Mouse (Mus musculus): ENCODE data around the gene Ptges3.
A peak's percentile ranks its signal among the peaks of the same experiment; 100 is the strongest.
"Not testable (repeated sequence)": the region's sequence is repeated elsewhere in the genome, so short reads cannot be mapped to it uniquely, and the experiment has no call there.

Gene Ptges3

DNA sequence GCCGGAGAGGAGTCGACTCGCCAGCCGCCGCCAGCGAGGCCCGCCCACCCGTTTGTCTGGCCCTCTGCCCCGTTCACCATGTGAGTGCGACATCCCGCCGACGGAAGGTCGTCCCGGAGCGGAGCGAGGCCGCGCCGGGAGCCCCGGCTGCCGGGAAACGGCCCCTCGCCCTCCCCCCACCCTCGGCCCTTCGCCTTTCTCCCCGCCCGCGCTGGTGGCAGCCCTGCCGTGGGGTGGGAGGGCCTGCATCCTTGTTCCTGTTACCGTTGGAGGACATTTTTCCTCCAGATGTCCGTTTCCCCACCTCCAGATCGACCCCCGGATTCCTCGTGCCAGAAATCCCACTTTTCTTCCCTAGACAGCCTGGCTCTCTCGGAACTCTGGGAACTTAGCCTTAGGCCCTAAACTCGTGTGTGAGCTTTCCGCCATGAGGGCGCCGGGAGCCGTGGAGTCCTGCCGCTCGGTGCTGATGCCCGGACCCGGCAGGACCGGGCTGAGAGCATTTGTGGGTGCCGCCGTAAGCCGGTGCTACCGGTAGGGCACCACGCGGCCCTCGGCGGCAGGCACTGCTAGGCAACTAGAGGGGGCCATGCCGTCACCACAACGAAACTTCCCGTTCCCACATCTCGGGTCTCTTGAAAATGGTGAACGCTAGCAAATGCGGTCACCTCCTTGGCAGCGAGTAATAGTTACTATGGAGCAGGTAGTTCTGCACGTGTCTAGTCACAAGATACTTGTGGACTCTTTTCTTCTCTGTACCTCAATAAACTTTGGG is 640 bp downstream of the Ptges3 start:
- peak; percentile 62 for DNase-seq

DNA sequence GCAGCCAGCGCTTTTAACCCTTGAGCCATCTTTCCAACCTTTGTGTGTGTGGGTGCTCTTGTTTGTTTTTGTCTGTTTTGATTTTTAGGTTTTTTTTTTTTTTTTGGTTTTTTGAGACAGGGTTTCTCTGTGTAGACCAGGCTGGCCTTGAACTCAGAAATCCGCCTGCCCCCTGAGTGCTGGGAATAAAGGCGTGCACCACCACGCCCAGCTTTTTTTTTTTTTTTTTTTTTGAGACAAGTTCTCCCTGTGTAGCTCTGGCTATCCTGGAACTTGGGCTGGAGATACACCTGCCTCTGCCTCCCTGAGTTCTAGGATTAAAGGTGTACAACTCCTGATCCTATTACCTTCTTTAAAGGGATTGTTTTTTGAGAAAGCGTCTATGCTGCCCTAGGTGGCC is 2.4 kb downstream of the Ptges3 start:
- no peak for DNase-seq

DNA sequence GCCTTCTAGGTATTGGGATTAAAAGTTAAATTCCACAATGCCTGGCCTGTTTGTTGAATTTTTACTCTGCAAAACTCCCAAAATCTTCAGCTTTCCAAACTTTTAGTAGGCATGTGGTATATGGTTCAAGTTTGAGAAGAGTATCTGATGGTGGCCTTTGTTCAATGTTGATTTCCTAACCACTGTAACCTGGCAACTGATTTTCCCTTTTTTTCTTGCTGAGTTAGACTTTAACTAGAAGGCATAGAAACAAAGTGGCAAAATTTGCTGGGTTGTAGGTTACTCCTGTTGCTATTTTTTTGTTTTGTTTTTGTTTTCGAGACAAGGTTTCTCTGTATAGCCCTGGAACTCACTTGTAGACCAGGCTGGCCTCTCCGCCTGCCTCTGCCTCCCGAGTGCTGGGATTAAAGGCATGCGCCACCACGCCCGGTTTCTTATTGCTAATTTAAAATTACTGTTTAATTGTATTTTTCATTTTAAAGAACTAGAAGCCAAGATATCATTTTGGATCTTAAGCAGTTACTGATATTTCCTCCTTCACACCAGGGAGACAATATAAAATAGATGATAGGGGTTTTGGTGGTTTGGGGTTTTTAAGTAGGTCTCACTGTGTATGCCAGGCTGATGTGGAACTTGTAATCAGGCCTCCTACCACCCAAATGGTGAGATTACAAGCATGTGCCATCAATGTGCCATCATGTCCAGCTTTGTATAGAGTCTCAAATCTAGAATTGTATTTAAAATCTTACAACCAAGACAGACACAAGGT is 3.7 kb downstream of the Ptges3 start:
- no peak for DNase-seq

DNA sequence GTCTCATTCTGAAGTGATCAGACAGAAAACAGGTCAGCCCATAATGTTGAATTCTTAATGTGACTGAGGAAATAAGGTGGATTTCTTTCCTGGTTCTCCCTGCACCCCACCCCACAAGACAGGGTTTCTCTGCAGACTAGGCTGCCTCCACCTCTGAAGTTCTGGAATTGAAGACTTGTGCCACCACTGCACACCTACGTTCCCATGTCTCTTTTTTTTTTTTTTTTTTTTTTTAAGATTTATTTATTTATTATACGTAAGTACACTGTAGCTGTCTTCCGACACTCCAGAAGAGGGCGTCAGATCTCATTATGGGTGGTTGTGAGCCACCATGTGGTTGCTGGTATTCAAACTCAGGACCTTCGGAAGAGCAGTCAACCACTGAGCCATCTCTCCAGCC is 7.3 kb downstream of the Ptges3 start:
- DNase-seq: no peak

DNA sequence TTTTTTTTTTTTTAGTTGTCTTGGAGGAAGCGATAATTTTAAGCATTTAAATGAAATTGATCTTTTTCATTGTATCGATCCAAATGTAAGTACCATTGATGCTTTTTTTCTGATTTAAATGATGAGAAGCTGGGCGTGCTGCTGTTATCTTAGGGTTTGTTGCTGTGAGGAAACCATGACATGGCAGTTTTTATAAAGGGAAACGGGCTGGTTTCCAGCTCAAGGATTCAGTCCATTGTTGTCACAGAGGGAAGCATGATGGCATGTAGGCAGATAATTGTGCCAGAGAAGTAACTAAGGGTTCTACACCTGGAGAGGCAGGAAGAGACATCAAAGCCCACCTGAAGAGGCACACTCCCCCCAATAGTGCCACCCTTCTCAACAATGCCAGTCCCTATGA is 10.4 kb downstream of the Ptges3 start:
- DNase-seq: no peak

DNA sequence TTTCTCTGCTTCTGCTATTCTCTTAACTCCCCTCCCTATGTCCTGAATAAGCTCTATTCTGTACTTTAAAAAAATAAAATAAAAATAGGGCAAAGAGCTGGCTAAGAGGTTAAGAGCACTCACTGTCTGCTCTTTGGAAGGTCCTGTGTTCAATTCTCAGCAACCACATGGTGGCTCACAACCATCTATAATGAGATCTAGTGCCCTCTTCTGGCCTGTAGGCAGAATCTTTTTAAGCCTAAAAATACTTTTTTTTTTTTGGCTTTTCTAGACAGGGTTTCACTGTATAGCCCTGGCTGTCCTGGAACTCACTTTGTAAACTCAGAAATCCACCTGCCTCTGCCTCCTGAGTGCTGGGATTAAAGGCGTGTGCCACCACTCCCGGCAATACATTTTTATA is 11.7 kb downstream of the Ptges3 start:
- DNase-seq: not testable (repeated sequence)

DNA sequence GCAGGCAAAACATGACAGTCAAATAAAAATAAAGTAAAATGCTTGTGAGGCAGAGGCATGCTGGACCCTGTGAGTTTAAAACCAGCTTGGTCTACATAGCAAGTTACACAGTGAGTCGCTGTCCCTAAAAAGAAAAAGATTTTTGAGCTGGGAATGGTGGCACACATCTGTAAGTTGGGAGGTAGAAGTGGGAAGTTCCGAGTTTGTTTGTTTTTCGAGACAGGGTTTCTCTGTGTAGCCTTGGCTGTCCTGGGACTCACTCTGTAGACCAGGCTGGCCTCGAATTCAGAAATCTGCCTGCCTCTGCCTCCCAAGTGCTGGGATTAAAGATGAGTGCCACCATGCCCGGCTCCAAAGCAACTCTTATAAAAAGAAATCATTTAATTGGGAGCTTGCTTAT is 19.5 kb downstream of the Ptges3 start:
- DNase-seq: not testable (repeated sequence)

DNA sequence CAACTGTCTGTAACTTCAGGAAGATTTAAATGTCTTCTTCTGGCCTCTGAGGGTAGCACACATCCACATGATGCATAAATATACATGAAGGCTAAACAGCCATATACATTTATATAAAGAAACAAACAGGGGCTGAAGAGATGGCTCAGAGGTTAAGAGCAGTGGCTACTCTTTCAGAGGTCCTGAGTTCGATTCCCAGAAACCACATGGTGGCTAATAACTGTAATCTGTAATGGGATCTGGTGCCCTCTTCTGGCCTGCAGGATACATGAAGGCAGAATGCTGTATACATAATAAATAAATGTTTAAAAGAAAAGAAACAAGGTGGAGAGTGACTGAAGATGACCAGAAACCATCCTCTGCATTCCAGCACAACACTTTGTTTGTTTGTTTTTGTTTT is 21.7 kb downstream of the Ptges3 start:
- DNase-seq: no peak

DNA sequence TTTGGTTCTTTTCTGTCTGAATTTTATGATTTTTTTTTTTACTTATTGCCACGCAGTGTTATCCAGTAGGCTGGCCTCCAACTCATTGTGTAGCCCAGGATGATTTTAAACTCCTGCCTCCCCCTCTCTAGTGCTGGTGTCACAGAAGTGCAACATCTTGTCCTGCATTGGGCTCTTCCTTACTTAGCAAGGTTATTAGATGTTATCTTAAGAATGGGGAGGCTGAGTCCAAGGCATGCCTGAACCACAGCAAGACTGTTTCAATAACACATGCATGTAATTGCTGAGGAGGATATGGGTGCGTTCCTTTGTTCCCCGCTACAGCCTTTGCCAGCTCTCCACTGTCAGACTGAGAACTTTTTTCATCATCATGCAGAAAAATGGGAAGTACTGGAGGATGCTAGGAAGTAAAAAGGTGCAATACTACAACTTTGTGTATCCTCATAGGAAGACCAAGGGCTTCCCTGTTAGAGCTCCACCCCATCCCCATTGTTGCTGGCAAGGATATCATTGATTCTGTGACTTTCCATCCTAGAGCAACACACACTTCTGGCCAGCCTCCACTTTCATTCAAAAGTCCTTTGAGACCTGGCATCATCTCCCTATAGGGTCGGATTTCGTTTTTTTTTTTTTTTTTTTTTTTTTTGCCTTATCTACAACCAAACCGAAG is 23.2 kb downstream of the Ptges3 start:
- peak; percentile 50 for DNase-seq

DNA sequence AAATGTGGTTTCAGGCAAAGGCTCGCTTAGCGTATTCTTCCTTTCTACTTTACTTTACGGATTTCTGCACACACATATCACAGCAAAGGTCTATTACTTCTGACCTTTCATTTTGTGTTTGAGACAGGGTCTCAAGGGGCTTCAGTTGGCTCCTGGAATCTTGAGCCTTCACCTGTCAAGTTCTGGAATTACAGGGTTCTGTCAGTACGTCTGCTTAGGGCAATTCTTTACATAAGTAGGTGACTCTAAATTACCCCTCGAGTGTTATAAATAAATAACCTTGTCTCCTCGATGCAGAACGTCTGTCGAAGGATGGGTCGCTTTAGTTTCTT is 23.7 kb downstream of the Ptges3 start:
- DNase-seq: no peak

DNA sequence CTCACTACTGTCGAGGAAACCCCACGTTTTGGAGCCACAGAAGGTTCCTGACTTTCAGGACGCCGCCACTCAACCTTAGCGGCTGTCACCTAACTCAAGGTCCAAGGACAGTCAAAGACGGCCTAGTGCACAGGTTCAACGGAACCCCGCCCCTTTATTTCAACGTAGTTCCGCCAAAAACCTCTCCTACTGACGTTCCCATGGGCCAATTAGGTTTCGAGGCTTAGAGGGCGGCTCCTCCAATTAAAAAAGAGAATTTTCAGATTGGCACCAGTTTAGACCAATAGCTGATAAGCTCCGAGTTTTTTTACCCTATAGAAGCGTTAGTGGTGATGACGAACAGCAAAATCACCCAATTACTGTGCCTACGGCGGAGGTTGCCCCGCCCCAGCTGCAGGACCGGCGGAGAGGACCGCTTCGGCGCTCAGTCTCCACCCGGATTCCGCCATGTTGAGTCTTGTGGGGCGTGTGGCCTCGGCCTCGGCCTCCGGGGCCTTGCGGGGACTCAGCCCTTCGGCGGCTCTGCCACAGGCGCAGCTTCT is 24.2 kb downstream of the Ptges3 start, which contains the start of gene Atp5b:
Gene Atp5b (plus strand): TSS at position 394 of the 542 bp plus-strand sequence.
- DNase-seq: peak; percentile 98

DNA sequence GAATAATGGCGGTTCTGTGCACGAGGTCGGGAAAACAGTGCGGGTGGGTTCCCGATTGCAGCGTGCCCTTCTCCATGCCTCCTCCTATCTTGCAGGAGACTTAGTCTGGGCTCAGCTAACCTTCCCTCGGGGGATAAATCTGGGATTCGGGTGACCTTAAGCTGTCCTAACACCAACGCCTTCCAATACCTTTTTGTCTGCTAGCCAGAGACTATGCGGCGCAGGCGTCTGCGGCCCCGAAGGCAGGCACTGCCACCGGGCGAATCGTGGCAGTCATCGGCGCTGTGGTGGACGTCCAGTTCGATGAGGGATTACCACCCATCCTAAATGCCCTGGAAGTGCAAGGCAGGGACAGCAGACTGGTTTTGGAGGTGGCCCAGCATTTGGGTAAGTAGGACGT is 24.9 kb downstream of the Ptges3 start:
- peak; percentile 55 for DNase-seq

DNA sequence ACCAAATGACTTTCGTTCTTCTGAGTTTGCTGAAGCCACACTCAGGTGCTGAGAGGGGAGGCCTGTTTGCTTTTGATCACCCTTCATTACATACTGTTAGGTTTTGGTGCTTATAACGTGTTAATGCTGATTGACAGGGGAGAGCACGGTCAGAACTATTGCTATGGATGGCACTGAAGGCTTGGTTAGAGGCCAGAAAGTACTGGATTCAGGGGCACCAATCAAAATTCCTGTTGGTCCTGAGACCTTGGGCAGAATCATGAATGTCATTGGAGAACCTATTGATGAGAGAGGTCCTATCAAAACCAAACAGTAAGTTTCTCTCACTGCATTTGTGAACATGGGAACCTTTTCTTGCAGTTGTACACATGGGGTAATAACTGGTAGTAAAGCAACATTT is 25.4 kb downstream of the Ptges3 start:
- DNase-seq: no peak

DNA sequence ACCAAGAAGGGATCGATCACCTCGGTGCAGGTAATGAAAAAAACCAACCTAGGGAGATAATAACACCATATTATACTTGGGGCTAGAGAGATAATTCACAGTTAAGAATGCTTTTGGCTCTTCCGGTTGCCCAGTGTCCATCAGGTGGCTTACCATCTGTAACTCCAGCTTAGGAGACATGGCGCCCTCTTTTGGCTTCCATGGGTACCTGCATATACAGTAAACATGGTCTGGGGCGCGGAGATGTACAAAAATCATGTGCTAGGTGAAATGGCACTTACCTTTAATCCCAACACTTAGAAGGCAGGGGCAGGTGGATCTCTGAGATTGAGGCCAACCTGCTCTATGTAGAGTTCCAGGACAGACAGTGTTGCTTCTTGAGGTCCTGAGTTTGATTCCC is 27.6 kb downstream of the Ptges3 start:
- peak; percentile 39 for DNase-seq

DNA sequence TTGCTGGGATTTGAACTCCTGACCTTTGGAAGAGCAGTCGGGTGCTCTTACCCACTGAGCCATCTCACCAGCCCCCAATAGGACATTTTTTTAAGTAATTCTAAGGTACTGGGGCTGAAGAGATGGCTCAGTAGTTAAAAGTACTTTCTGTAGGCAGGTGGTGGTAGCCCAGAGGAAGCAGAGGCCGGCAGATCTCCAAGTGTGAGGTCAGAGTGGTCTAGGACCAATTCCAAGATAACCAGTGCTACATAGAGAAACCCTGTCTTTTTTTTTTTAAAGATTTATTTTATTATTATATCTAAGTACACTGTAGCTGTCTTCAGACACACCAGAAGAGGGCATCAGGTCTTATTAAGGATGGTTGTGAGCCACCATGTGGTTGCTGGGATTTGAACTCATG is 28.5 kb downstream of the Ptges3 start:
- DNase-seq: peak; percentile 52

DNA sequence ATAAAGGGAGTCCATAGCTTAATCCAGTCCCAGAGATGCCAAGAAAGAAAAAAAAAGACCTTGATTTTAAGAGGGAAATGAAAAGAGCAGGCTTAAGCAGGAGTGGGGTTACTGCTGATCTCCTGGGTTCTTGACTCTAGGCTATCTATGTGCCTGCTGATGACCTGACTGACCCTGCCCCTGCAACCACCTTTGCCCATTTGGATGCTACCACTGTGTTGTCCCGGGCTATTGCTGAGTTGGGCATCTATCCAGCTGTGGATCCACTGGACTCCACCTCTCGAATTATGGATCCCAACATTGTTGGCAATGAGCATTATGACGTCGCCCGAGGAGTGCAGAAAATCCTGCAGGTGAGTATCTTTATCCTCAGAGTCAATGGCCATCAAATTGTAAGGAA is 29.4 kb downstream of the Ptges3 start:
- DNase-seq: peak; percentile 40

DNA sequence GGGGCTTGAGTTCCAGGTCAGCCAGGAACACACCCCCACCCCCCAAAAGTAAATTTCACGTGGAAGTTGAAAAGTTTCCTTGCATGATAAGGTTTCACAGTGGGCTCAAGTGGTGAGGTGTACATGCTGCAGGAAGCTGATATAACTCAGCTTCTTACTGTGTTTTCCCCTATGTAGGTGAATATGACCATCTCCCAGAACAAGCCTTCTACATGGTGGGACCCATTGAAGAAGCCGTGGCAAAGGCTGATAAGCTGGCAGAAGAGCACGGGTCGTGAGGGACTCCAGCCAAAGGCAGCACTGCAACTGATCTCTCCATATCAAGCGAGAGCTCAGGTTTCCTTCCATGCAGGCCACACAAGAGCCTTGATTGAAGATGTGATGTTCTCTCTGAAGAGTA is 31.1 kb downstream of the Ptges3 start:
- no peak for DNase-seq

DNA sequence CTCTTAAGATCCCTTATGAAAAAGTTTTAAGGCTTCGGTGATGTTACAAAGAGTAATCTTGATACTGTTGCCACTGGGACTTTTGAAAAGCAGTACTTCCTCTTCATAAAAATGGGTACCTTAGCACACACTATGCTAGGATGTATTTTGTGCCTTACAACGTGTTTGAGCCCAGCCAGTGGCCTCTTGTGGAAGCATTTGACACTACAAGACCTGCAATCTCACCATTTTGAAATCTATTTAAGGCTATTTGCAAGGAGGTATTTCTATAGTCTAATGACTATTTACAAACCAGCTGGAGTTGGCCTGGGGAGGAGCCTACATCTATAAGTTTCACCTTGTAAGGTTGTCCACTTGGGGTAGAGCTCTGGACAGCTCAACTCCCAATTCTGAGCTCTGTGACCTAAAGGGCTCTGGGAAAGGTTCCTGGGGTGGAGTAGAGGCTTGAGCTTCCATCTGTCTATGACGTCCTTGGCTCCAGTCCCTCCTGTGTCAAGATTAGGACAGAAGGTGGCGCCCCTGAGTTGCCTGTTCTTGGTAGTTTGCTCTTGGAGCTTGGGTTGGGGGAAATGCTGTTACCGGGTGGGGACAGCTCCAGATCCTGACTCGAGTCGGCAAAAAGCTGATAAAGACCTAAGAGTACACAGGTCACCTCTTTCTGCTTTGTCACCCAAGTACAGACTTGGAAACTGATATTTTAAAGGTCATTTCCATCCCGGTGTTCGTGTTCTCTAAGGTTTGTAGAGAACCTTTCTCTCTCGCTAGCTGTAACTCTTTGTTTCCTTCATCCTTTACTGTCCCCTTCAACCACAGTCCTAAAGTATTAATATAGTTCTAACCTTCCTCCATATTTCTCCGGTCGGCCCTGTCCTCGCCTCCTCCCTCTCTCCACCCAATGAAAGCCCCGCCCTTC is 32.2 kb downstream of the Ptges3 start:
- DNase-seq: peak; percentile 89

DNA sequence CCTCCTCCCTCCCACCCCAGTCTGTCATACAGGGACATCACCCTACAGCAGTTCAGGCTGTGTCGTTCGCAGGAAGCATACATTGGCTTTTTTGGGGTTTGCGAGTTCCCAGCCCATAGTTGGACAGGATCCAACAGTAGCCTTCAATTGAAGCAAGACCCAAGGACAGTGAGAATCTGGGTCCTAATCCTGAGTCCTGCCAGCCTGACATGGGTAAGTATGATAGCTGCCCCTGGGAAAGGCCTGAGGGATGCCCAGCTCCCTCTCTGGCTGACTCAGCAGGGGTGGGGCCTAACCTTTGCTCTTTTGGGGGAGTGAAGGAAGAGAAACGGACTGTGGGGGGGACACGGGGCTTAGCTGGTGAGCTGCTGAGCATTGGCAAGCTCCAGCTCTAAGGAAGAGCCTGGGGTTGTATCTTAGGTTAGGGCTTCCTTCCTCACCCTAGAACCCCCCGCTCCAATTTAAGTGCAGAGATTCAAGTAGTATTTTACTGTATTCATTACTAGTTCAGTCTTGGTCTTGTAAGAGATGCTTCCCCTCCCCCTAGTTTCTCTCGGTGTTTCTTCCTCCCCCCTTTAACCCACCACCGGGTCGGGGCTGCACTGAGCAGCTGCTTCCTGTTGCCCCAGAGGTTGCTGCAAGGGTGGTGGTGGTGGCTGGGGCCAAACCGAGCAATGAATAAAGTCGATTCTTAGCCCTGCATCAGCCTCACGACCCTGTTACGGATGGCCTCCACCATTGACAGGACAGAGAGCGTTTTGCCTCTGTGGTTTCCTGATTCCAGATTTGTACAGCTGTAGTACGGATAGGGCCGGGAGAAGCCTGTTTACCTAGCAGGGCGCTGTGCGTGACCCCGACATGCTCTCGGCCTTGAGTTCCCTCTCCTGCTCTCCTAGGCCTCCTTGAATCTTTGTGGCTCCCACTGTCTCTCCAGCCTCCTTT is 33.1 kb downstream of the Ptges3 start, which contains the start of gene Baz2a:
Gene Baz2a (plus strand): TSS at position 14 of the 942 bp plus-strand sequence.
- DNase-seq: peak; percentile 77

DNA sequence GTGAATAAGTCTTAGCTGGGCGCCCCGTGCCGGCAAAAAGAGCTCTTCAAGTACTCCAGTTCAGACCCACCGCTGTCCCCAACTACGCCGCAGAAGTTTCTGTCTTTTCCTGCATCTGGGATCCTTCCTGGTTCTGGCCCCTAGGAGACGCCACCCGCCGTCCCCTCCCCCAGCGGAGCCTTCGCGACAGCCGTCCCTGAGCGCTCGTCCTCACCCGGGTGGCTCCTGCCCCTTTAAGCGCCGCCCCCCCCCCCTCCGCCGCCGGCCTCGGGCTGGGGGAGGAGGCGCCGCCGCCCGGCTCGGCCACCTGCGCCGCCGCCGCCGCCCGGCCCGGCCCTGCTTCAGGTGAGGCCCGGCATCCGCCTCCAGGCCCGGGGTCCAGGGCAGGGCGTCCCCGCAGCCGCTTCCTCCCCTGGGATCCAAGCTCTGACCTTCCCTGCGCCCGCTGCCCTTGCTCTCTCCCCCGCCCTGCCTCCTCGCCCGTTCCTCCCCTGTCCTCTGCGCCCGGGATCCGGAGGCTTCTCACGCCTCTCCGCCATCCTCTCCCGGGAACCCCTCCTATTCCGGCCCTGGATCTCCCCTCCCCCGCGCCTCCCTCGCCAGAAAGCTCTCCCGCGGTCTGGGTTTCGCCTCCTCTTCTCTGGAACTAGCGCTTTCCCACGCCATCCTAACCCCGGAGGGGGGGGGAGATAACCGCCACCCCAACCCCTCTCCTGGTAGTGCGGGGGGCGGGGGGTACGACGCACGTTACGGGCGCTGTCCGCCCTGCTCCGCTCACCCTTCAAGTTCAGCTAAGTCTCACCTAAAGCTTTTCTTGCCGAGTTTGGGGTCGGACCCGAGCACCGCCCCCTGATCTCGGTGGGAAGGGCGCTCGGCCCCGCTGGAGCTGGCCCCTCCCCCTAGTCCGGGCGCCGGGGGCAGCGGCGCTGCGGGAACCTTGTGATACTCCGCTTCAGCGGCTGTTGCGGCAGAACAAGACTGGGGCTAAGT is 34.0 kb downstream of the Ptges3 start:
- peak; percentile 83 for DNase-seq

Data from cerebellum, adult 11-12 months (tissue).